Mouse (Mus musculus): ENCODE results near the gene Hba-a2.

The Hba-a2 gene

DNA sequence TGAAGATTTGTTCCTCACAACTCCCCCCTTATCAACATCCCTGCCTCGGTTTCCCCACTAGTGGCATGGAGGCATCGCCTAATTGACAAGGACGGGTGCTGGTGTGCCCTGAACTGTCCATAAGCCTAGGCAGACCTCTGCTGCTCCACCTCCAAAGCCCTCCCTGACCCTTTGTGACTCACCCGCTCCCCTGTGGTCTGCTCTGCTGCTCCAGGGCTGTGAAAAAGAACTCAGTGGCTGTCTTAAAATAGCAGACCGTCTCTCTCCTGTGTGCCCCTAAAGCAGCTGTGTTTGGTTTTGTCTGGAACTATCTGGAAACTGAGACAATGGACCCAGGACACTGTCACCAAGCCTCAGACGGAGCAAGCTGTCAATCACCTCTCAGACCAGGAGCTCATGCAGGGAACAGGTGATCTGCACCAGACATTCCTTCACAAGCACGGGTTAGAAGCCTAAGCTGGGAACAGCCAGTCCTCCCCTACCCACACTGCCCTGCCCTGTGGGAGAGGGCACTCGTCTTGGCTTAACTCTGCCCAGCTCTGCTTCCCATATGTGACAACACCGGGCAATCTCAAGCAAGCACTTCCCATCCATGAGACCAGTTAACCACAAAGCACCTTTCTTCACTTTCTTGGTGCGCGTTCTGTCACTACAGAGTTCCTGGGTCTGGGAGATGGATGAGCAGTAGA lies 24.4 kb downstream of the Hba-a2 start:
- DNase-seq (ENCODE audit: low spot score): no peak

- DNase-seq (ENCODE audit: low spot score): peak; percentile 66
These were observed 24.9 kb downstream of the Hba-a2 start for GRCm38 (mm10) chr11:32321196-32321565.

DNA sequence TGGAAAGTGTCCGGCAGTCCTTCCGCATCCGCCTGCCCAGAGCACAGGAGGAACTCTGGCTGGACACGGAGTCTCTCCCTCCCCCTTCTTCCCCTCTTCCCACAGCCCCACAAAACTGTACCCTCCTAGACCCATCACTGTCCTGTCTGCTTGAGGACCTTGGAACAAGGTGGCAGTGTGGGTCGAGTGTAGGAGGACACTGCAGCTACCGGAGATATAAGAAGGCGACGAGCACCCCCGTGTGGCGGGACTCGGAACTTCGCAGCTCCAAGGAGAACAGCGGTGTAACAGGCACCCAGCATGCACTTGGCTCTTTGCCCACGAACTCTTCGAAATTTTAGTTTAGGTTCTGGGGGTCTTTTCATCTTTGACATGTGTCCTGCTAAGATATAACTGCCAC lies 28.3 kb downstream of the Hba-a2 start:
- peak; percentile 90 for DNase-seq (ENCODE audit: low spot score)

GRCm38 (mm10) chr11:32331075-32331474 lies 34.8 kb downstream of the Hba-a2 start:
- DNase-seq (ENCODE audit: low spot score): no peak

- DNase-seq (ENCODE audit: low spot score): no peak
These were observed 35.6 kb downstream of the Hba-a2 start for GRCm38 (mm10) chr11:32331861-32332260.

- no peak for DNase-seq (ENCODE audit: low spot score)
These were observed 36.9 kb downstream of the Hba-a2 start for GRCm38 (mm10) chr11:32333235-32333634.

DNA sequence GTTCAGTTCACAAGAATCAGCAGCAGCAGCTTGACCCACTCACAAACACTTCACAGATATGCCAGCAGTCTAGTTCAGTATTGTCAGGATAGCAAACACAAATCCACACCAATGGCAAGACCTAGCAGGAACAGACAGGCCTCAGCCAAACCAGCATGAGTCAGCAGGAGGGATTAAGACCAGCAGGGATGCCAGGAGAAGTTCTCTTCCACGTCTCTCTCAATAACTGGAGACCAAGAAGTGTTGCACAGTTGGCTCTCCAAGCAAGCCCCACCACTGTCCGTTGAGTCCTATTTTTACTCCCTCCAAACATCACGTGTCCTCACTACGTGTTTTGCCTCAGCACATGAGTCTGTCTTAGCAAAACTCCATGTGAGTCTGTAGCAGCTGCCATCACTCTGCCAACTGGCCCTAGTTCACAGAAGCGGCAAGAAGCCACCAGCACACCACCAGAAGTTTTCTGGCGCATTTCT lies 40.2 kb downstream of the Hba-a2 start:
- no peak for DNase-seq (ENCODE audit: low spot score)

- DNase-seq (ENCODE audit: low spot score): no peak
These were observed 42.8 kb downstream of the Hba-a2 start for GRCm38 (mm10) chr11:32339131-32339531.

DNA sequence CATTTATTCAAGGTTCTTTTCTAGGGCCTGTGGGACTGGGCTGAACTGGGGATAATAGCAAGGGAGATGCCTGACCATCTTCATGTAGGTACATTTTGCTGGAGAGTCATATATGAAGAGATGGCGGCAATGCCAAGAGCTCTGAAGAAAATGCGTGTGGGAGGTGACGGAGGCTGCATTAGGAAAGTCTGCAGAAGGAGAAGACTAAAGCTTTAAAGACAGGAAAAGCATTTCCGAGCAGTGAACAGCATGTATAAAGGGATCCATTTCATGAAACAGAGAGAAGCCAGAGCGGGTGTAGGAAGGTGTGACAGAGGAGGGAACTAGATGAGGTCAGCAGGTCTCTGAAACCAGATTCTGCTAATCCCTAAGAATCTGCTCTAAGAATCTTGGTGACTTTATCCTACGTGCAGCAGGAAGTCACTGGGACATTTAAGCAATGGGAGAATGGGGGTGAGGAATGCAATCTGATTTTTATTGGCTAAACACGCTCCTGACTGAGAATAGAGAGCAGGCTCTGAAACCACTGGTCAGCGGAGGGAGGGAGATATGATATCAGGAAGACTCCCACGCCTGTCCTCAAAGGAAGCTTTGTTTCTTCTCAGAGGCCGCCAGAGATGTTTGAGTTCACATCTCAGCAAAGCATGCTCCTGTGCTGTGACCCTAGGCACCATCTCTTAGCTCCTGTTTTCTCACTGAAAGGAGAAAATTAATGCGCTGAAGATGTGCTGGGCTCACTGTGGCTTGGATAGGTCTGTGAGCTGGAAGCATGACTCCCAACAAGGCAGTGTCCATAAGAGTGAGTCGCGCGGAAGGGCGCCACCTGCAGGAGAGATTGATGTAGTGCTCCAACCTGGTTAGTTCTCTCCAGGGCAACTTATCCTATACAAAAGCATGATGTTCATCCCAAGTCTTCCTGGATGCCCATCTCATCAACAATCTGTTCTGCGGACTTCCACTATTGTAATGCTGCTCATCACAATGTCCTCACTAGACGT lies 44.5 kb downstream of the Hba-a2 start:
- peak; percentile 84 for DNase-seq (ENCODE audit: low spot score)

GRCm38 (mm10) chr11:32342770-32343191 lies 46.5 kb downstream of the Hba-a2 start:
- DNase-seq (ENCODE audit: low spot score): peak; percentile 69

DNA sequence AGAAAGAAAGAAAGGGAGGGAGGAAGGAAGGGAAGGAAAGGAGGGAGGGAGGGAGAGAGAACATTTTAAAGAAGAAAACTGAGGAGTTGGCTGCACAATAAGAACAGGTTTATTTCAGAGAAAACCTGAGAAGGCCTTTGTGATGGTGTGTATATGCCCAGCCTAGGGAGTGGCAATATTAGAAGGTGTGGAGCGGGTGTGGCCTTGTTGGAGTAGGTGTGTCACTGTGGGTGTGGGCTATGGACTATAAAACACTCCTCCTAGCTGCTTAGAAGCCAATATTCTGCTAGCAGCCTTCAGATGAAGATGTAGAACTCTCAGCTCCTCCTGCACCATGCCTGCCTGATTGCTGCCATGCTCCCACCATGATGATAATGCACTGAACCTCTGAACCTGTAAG lies 47.1 kb downstream of the Hba-a2 start:
- no peak for DNase-seq (ENCODE audit: low spot score)

- DNase-seq (ENCODE audit: low spot score): no peak
These were observed 49.4 kb downstream of the Hba-a2 start for GRCm38 (mm10) chr11:32345504-32346297.
